Mouse (Mus musculus) macrophage (primary cell): ENCODE data around the gene Colgalt2. TPM values are rescaled to one million over a fixed set of nuclear protein-coding genes. Genes with fewer than 3 reads are reported as not detected.
"Not testable (repeated sequence)": the region's sequence is repeated elsewhere in the genome, so short reads cannot be mapped to it uniquely, and the experiment has no call there.

ENCODE experiments used
- H3K27ac ChIP-seq: fragments of 350-480 bp; formaldehyde crosslinking; 2 replicates; pipeline ENCODE4 v1.9.0; 2021
- H3K36me3 ChIP-seq: fragments of 350-480 bp; formaldehyde crosslinking; 2 replicates; pipeline ENCODE4 v1.9.0; 2021; ENCODE audit errors: inconsistent target
- H3K4me3 ChIP-seq: fragments of 350-480 bp; formaldehyde crosslinking; 2 replicates; pipeline ENCODE4 v1.9.0; 2021; ENCODE audit errors: inconsistent target
- H3K79me2 ChIP-seq: fragments of 350-480 bp; formaldehyde crosslinking; 2 replicates; pipeline ENCODE4 v1.9.0; 2021; ENCODE audit errors: inconsistent target
- WGBS: methylation state at CpG from one replicate; pipeline ENCODE4 v1.1.7; 2026; ENCODE audit warnings: inconsistent platforms; ENCODE audit not compliant: missing documents; 5-methylcytosine and 5-hydroxymethylcytosine counted together
- polyA plus RNA-seq: library from polyadenylated mRNA; stranded (reverse); fragments of 250-400 nt; gene quantifications from 3 replicates; pipeline ENCODE4 v1.2.4, GENCODE M21; 2018; ENCODE audit warnings: inconsistent platforms

Colgalt2 gene
- polyA plus RNA-seq, 1 experiment from 2014 or later, result not detected

DNA sequence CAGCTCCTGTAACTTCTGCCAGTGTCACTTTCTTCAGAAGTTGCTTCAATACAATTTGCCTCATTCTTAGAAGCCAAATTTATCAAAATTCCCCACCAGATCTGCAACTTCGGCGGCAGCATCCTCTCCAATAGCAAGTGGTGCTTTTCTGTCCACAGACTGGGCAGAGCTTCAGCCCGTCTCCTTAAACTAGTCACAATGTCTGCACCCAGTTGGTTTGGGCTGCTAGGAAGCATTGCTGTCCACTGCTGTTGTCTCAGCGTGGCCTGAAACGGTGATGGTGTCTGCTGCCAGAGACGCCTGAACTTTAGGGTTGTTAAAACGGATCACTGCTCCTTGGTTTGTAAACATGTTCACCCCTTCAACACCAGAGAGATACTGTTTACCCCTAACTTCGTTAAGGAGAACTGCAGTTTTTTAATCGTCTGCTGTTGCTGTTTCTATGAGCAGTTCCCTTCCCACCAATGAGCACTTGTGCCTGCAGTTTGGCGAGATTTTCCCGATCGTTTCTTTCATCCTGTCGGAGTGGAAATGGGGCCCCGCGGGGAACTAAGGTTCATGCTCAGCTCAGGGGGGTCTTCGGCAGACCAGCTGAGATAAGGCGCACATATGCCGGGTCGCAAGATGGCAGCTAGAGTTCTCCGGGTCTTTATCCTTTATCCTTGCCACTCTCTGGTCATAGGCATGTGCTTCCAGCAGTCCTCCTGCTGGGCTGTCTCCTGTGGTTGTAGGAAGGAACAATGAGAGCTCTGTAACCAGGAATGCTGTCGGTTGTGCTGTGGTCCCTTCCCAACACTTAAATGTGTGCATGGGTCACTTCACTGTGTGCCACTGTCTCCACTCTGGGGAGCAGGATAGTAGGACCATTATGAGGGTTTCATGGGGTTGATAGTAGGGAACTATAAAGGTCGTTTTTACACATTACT, 7.7 kb downstream of the Colgalt2 start:
- Histone ChIP-seq H3K36me3 (no peaks in the 10 kb centered on the region), H3K79me2 (no peaks in the 10 kb centered on the region), H3K4me3 (no peak overlapping the region), H3K27ac (no peak overlapping the region)
- 58% methylated on average over 22 of the region's 22 CpGs for WGBS

GRCm38 (mm10) chr1:152409356-152409755, 9.7 kb downstream of the Colgalt2 start:
- no peak overlapping the region for H3K27ac ChIP-seq
- no peaks in the 10 kb centered on the region for H3K36me3 ChIP-seq
- H3K4me3 ChIP-seq, result no peak overlapping the region
- WGBS, result 87% methylated on average over 4 of the region's 4 CpGs
- H3K79me2 ChIP-seq, result no peaks in the 10 kb centered on the region

DNA sequence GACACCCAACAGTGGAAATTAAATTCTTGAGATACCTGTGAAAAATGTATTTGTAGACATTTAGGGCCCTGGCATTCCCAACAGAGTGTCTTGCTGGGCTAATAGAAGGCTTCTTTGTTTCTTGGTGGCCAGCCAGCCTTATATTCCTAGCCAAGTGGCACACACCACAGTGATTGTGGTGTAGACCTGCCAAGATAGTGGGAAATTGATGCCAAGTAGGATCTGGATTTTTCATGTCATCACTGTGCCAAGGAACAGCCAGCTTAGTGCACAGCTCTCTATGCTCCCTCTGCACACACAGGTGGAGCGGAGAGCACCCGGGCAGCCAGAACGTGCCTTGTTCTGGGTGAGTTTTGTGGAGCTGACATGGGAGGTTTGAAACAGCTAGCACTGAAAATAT, 11.0 kb downstream of the Colgalt2 start:
- Histone ChIP-seq H3K4me3 (no peak overlapping the region), H3K79me2 (no peaks in the 10 kb centered on the region), H3K27ac (no peak overlapping the region), H3K36me3 (no peaks in the 10 kb centered on the region)
- 98% methylated on average over 3 of the region's 3 CpGs for WGBS

GRCm38 (mm10) chr1:152413116-152413515, 13.5 kb downstream of the Colgalt2 start:
- Histone ChIP-seq H3K36me3 (no peaks in the 10 kb centered on the region), H3K4me3 (no peak overlapping the region), H3K79me2 (no peaks in the 10 kb centered on the region), H3K27ac (no peak overlapping the region)
- 93% methylated on average over 1 of the region's 2 CpGs for WGBS

- 93% methylated on average over 1 of the region's 1 CpGs for WGBS
- Histone ChIP-seq H3K79me2 (no peaks in the 10 kb centered on the region), H3K36me3 (no peaks in the 10 kb centered on the region), H3K27ac (no peak overlapping the region), H3K4me3 (no peak overlapping the region)
Observed at GRCm38 (mm10) chr1:152413961-152414360, 14.3 kb downstream of the Colgalt2 start.

DNA sequence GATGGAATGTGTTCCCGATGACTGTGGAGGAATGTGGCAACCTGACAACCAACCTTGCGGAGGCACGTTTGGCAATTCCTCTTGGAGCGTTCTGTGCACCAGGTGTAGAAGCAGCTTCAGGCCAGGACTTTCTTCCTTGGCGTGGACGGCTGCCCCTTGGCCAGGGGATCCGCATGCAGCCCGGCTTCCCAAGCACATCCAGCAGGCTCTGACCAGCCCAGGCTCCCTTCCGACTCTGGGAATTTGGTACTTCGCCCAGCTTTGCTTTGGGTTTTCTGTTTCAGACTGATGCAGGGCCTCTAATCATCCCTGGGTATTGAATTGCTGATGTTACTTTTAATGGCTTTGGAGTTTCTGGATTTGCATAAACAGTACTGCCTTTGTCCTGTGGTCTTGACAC, 14.8 kb downstream of the Colgalt2 start:
- H3K4me3 ChIP-seq, result no peak overlapping the region
- H3K36me3 ChIP-seq, result no peaks in the 10 kb centered on the region
- no peak overlapping the region for H3K27ac ChIP-seq
- 92% methylated on average over 10 of the region's 10 CpGs for WGBS
- no peaks in the 10 kb centered on the region for H3K79me2 ChIP-seq

DNA sequence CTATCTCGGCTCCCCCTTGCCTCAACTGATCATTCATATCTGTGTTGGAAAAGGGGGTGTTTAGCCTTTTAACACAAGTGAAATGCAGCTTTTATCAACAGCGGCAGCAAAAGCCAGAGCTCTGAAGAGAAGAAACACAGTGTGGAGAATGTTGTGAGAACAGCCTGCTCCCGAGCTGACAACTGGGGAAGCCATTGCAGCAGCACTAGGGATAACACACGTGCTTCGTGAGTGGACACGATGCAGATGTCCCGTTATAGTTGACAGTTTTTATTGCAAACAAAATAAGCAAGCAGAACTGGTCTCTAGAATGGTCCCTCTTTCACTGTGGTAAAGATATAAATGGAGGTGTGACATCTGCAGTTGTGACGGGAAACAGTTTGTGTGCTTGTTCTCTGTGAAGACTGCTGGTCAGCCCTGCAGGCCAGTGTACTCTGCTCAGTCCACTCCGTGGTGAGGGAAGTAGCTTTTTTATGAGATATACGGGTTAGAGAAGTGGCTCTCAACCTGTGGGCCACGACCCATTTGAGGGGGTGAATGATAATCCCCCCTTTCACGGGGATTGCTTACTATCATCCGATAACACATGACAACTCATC, 16.8 kb downstream of the Colgalt2 start:
- Histone ChIP-seq H3K4me3 (no peak overlapping the region), H3K36me3 (no peaks in the 10 kb centered on the region), H3K27ac (no peak overlapping the region), H3K79me2 (no peaks in the 10 kb centered on the region)
- 93% methylated on average over 13 of the region's 13 CpGs for WGBS

DNA sequence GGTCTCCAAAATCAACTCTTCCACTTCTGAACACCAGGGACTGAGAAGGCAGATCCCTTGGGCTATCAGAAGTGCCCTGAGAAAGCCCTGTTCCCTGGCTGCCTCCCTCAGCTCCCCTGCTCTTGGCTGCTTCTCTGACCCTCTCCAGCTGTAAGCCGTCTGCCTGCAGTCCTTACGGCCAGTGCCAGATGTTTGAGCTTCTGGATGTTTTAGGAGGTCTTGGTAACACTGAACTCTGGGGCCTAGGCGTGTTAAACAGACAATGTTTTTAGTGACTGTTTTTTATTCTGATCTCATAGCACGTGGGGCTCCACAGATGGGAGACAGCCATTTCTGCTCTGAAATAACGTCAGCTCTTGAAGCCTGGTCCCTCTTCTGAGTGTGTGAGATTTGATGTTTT, 18.0 kb downstream of the Colgalt2 start:
- no peaks in the 10 kb centered on the region for H3K79me2 ChIP-seq
- no peak overlapping the region for H3K27ac ChIP-seq
- 88% methylated on average over 5 of the region's 5 CpGs for WGBS
- no peaks in the 10 kb centered on the region for H3K36me3 ChIP-seq
- H3K4me3 ChIP-seq, result no peak overlapping the region

- H3K4me3 ChIP-seq, result no peak overlapping the region
- 36% methylated on average over 3 of the region's 3 CpGs for WGBS
- no peaks in the 10 kb centered on the region for H3K79me2 ChIP-seq
- H3K27ac ChIP-seq, result no peak overlapping the region
- H3K36me3 ChIP-seq, result no peaks in the 10 kb centered on the region
Observed at GRCm38 (mm10) chr1:152422295-152422694, 22.7 kb downstream of the Colgalt2 start.

GRCm38 (mm10) chr1:152423052-152423451, 23.4 kb downstream of the Colgalt2 start:
- no peaks in the 10 kb centered on the region for H3K36me3 ChIP-seq
- H3K79me2 ChIP-seq, result no peaks in the 10 kb centered on the region
- H3K4me3 ChIP-seq, result no peak overlapping the region
- H3K27ac ChIP-seq, result no peak overlapping the region
- 97% methylated on average over 3 of the region's 3 CpGs for whole genome bisulfite sequencing

- H3K27ac ChIP-seq, result peak overlapping the region; percentile 39
- H3K79me2 ChIP-seq, result no peaks in the 10 kb centered on the region
- WGBS, result 20% methylated on average over 9 of the region's 12 CpGs
- H3K36me3 ChIP-seq, result no peaks in the 10 kb centered on the region
- no peak overlapping the region for H3K4me3 ChIP-seq
Observed at GRCm38 (mm10) chr1:152427912-152428581, 28.4 kb downstream of the Colgalt2 start.

GRCm38 (mm10) chr1:152429805-152430204, 30.2 kb downstream of the Colgalt2 start:
- Histone ChIP-seq H3K27ac (peak overlapping the region; percentile 40), H3K4me3 (no peak overlapping the region), H3K79me2 (no peaks in the 10 kb centered on the region), H3K36me3 (no peaks in the 10 kb centered on the region)
- 64% methylated on average over 7 of the region's 7 CpGs for WGBS

- H3K36me3 ChIP-seq, result no peaks in the 10 kb centered on the region
- 85% methylated on average over 4 of the region's 4 CpGs for WGBS
- no peak overlapping the region for H3K27ac ChIP-seq
- H3K4me3 ChIP-seq, result no peak overlapping the region
- no peaks in the 10 kb centered on the region for H3K79me2 ChIP-seq
Observed at GRCm38 (mm10) chr1:152434166-152434565, 34.5 kb downstream of the Colgalt2 start.

DNA sequence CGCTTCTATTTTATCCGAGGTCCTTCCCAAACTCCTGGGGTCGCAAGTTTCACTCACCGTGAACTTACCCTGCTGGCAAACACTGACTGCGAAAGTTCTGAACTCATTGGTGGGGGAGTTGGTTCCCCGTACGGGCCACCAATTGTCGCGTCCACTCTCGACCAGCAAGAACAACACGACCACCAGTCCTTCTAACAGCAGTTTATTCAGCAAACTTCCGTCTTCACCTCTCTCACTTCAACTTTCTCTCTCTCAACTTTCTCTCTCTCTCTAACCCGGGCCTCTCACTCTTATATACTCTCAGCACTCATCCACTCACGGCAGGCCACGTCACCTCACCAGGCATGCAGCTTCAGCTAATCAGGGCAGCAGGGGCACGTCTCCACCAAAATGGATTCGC, 37.9 kb downstream of the Colgalt2 start:
- H3K36me3 ChIP-seq, H3K27ac ChIP-seq, H3K4me3 ChIP-seq, H3K79me2 ChIP-seq: not testable (repeated sequence)
- 92% methylated on average over 10 of the region's 17 CpGs for WGBS

DNA sequence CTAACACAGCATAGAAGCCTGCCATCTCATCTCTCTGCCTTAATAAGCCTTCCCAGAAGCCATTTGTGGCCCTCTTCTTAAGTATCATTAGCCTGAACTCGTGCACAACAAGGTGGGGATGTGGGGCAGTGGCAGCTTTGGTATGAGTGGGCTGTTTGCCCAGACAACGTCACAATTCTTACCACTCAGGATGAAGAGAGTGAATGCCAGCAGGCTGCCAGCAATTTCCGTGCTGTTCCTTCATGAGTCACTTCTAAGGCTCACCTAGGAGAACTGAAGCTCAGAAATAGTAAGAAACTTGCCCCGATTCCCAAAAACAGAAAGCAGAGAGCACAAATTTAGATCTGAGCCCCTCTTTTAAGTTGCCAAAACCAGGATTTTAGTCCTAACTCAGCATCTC, 39.8 kb downstream of the Colgalt2 start:
- Histone ChIP-seq H3K27ac (no peak overlapping the region), H3K36me3 (no peaks in the 10 kb centered on the region), H3K4me3 (no peak overlapping the region), H3K79me2 (no peaks in the 10 kb centered on the region)
- WGBS, result 59% methylated on average over 4 of the region's 4 CpGs
